Mouse (Mus musculus) bone marrow, adult 2 months (tissue): Measurements from ENCODE around the gene Fes.

Experiments
- CTCF ChIP-seq: fragments of 200-500 bp; IDR thresholded peaks from 2 replicates; pipeline ENCODE4 v1.5.1; 2011; ENCODE audit warnings: low read length, control low read depth; ENCODE audit not compliant: control insufficient read depth, insufficient read depth
- POLR2A ChIP-seq: fragments of 200-500 bp; IDR thresholded peaks from 2 replicates; pipeline ENCODE4 v1.6.1; 2011; ENCODE audit warnings: low read depth, mild to moderate bottlenecking, control low read depth, low read length, borderline replicate concordance; ENCODE audit not compliant: control insufficient read depth

GRCm38 (mm10) chr7:80397986-80398385 is 10.2 kb upstream of the Fes start:
- TF ChIP-seq CTCF (no peak), POLR2A (no peak)
